Comparison of ENCODE assay signal across 28 mouse cellular contexts in the genomic region with DNA sequence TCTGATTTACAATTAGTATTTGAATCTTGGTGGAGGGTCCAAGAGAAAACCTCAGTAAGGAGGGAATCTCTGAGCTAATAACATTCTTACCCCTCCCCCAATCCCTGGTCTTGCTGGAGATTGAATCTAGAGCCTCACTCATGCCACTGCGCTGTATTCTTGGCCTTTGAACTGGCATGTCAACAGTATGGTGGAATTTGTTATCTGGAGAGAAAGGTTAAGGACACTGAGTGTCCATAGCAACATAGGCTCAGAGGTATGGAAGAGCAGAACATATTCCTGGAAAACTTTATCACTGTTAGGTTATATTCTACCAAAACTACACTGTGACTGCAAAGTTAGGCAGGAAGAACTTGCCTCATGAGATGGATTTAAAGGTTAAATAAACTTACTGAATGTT. TPM values are rescaled to one million over a fixed set of nuclear protein-coding genes. Genes with fewer than 3 reads are reported as not detected.
"Had no signal": no experiment of that assay in that cellular context is flagged by ENCODE, and none has a peak within 500 bp of the region (broad histone marks: within the 10 kb centered on the region; RNA-seq: fewer than 3 reads in every experiment).

No protein-coding gene starts in this region.

- H3K9me3 ChIP-seq: embryonic facial prominence, embryonic 10.5 days; embryonic facial prominence, embryonic 12.5 days; embryonic facial prominence, embryonic 13.5 days; embryonic facial prominence, embryonic 15.5 days; forebrain, embryonic 10.5 days; forebrain, embryonic 12.5 days; forebrain, embryonic 13.5 days; forebrain, embryonic 15.5 days had no signal

- H3K36me3 ChIP-seq: forebrain, embryonic 12.5 days had no signal

- H3K4me2 ChIP-seq: embryonic facial prominence, embryonic 12.5 days; embryonic facial prominence, embryonic 13.5 days; embryonic facial prominence, embryonic 15.5 days; forebrain, embryonic 12.5 days; forebrain, embryonic 13.5 days; forebrain, embryonic 15.5 days had no signal

- H3K9ac ChIP-seq: embryonic facial prominence, embryonic 12.5 days; embryonic facial prominence, embryonic 13.5 days; embryonic facial prominence, embryonic 15.5 days; forebrain, embryonic 12.5 days; forebrain, embryonic 13.5 days; forebrain, embryonic 15.5 days; forebrain, postnatal 0 days had no signal

- H3K4me3 ChIP-seq: embryonic facial prominence, embryonic 10.5 days; embryonic facial prominence, embryonic 12.5 days; embryonic facial prominence, embryonic 13.5 days; embryonic facial prominence, embryonic 15.5 days; erythroblast, embryonic 14.5 days; forebrain, embryonic 10.5 days; forebrain, embryonic 12.5 days; forebrain, embryonic 13.5 days; forebrain, embryonic 15.5 days; gastrocnemius, adult 2 months had no signal

- H3K27me3 ChIP-seq: embryonic facial prominence, embryonic 12.5 days; embryonic facial prominence, embryonic 15.5 days; forebrain, embryonic 12.5 days; forebrain, embryonic 13.5 days; forebrain, embryonic 15.5 days had no signal

- ATAC-seq: forebrain, embryonic 13.5 days; forebrain, embryonic 14.5 days; forebrain, embryonic 15.5 days; forebrain, embryonic 16.5 days; forebrain, postnatal 0 days had no signal

- H3K27ac ChIP-seq: embryonic facial prominence, embryonic 10.5 days; embryonic facial prominence, embryonic 12.5 days; embryonic facial prominence, embryonic 13.5 days; embryonic facial prominence, embryonic 15.5 days; forebrain, embryonic 10.5 days; forebrain, embryonic 12.5 days; forebrain, embryonic 13.5 days; forebrain, embryonic 15.5 days; gastrocnemius, adult 2 months had no signal

- H3K4me1 ChIP-seq: embryonic facial prominence, embryonic 10.5 days; embryonic facial prominence, embryonic 12.5 days; embryonic facial prominence, embryonic 13.5 days; embryonic facial prominence, embryonic 15.5 days; forebrain, embryonic 10.5 days; forebrain, embryonic 12.5 days; forebrain, embryonic 13.5 days; forebrain, embryonic 15.5 days had no signal

- DNase-seq: cerebellum, adult 18-20 months; cerebellum, adult 2 months; cerebellum, adult 8-10 months; cerebellum, adult 9-10 months; cerebellum, adult 9-11 months; cerebellum, postnatal 10 days; cerebellum, postnatal 14 days; cerebellum, postnatal 25 days; cerebellum, postnatal 36 days; embryo, embryonic 11 days; forebrain, postnatal 0 days; gastrocnemius, adult 2 months; gastrocnemius, postnatal 10 days; gastrocnemius, postnatal 14 days; gastrocnemius, postnatal 25 days; gastrocnemius, postnatal 36 days; heart, adult 11 months had no signal

RNA-seq across cellular contexts. Expression of gene Tlr13, which starts 28.3 kb away (rescaled TPM):
- polyA plus RNA-seq: erythroblast, embryonic 14.5 days had no signal
